10 mouse cellular contexts compared by ENCODE assay signal in the genomic region with DNA sequence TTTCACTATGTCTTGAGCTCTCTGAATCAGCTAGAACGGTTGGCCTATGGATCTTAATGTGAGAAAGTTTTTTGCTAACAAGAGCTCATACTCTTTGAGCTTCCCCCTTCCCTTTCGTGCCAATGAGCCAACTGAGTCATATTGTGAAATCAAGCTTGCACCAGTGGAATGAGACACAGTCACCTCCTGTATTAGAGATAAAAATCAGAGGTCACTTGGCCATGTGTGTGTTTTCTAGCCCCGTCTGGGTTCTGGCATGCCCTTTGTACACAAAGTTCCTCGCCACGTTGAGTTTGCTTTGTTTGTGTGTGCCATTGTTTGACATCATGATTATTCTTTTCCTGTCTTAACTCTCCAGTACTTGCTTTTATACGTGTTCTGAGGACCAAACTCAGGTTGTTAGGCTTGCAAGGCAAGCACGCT.
DNase-seq lines count a peak whose midpoint lies in the region; ATAC-seq lines count a peak whose summit lies in the region.
"Had no signal": no experiment of that assay in that cellular context is flagged by ENCODE, and none has a peak within 500 bp of the region (broad histone marks: within the 10 kb centered on the region; RNA-seq: fewer than 3 reads in every experiment).

No protein-coding gene starts in this region.

- H3K9me3 ChIP-seq in kidney, embryonic 16.5 days (ENCODE audit: low read length) = no peaks in the 10 kb centered on the region
- H3K9me3 ChIP-seq in limb, embryonic 10.5 days (replicated peaks) = no peaks in the 10 kb centered on the region
- H3K9me3 ChIP-seq: forebrain, embryonic 12.5 days had no signal

- 45% methylated on average over 7 of the region's 7 CpGs for WGBS in kidney, embryonic 16.5 days
- WGBS in limb, embryonic 10.5 days = 69% methylated on average over 7 of the region's 7 CpGs

- H3K27me3 ChIP-seq in kidney, embryonic 16.5 days (ENCODE audit: insufficient read depth, low read length) = no peaks in the 10 kb centered on the region
- no peaks in the 10 kb centered on the region for H3K27me3 ChIP-seq in limb, embryonic 10.5 days (ENCODE audit: low read depth, poor library complexity, severe bottlenecking)
- H3K27me3 ChIP-seq: forebrain, embryonic 12.5 days had no signal

- no peak overlapping the region for H3K9ac ChIP-seq in kidney, embryonic 16.5 days (replicated peaks; ENCODE audit: low read length)
- H3K9ac ChIP-seq: forebrain, embryonic 12.5 days had no signal

- no peak for ATAC-seq in kidney, embryonic 16.5 days (ENCODE audit: low FRiP score, low TSS enrichment)
- peak; percentile 33; the same call in 1 of the 2 replicates for ATAC-seq in neutrophil, adult 5-6 weeks (ENCODE audit: extremely low read depth, insufficient number of reproducible peaks, low FRiP score, poor library complexity, severe bottlenecking)

- H3K4me3 ChIP-seq in kidney, embryonic 16.5 days (ENCODE audit: low read length) = no peak overlapping the region
- no peak overlapping the region for H3K4me3 ChIP-seq in limb, embryonic 10.5 days
- H3K4me3 ChIP-seq: forebrain, embryonic 12.5 days had no signal

- H3K4me2 ChIP-seq in kidney, embryonic 16.5 days (replicated peaks; ENCODE audit: low read depth, low read length) = no peak overlapping the region
- H3K4me2 ChIP-seq: forebrain, embryonic 12.5 days had no signal

- DNase-seq in kidney, adult 8-10 months = no peak
- DNase-seq in adrenal gland, postnatal 10 days = peak; percentile 58
- no peak for DNase-seq in limb, embryonic 10.5 days (ENCODE audit: low spot score)
- DNase-seq in left cerebral cortex, adult 8-10 months (ENCODE audit: low spot score in 2 of 2) = no peak
- no peak for DNase-seq in embryo, embryonic 9.5 days (ENCODE audit: extremely low spot score)
- no peak for DNase-seq in thymus, postnatal 4 days
- DNase-seq: spleen, adult 18-20 months had no signal

- peak overlapping the region; percentile 57; the same call in 1 of the 2 replicates for H3K27ac ChIP-seq in kidney, embryonic 16.5 days (ENCODE audit: low read length)
- H3K27ac ChIP-seq in limb, embryonic 10.5 days = 0 out of 2 replicates have a peak overlapping the region, but pooled peaks have one; percentile 1
- H3K27ac ChIP-seq: forebrain, embryonic 12.5 days had no signal

- H3K36me3 ChIP-seq in kidney, embryonic 16.5 days (ENCODE audit: insufficient read depth, low read length) = no peaks in the 10 kb centered on the region
- H3K36me3 ChIP-seq in limb, embryonic 10.5 days = no peaks in the 10 kb centered on the region
- H3K36me3 ChIP-seq: forebrain, embryonic 12.5 days had no signal

- H3K4me1 ChIP-seq in kidney, embryonic 16.5 days (ENCODE audit: insufficient read depth, low read length) = peaks cover 35% of the 10 kb centered on the region
- H3K4me1 ChIP-seq in limb, embryonic 10.5 days = peaks cover 19% of the 10 kb centered on the region
